Mouse (Mus musculus): ENCODE results near the gene Ppp1cc. TPM values are rescaled to one million over a fixed set of nuclear protein-coding genes. Genes with fewer than 3 reads are reported as not detected.
"Not testable (repeated sequence)": the region's sequence is repeated elsewhere in the genome, so short reads cannot be mapped to it uniquely, and the experiment has no call there.

The Ppp1cc gene
- polyA plus RNA-seq, 1 experiment from 2014 or later: 97.9 TPM

- Histone ChIP-seq H3K27ac (ENCODE audit: low read depth) (peak overlapping the region; percentile 32; the same call in 1 of the 2 replicates), H3K27me3 (ENCODE audit: insufficient read depth, low read length) (no peaks in the 10 kb centered on the region), H3K4me2 (ENCODE audit: low read depth, low read length) (no peak overlapping the region), H3K36me3 (replicated peaks; ENCODE audit: insufficient read depth, low read length) (no peaks in the 10 kb centered on the region), H3K4me1 (ENCODE audit: insufficient read depth) (no peaks in the 10 kb centered on the region), H3K9ac (replicated peaks) (no peak overlapping the region), H3K9me3 (ENCODE audit: low read length) (no peaks in the 10 kb centered on the region), H3K4me3 (ENCODE audit: low read depth, low read length) (no peak overlapping the region)
- WGBS (ENCODE audit: insufficient replicate concordance): 40% methylated on average over 7 of the region's 7 CpGs
- no peak for DNase-seq
- TF ChIP-seq CTCF (IDR thresholded peaks at IDR 0.05; ENCODE audit: low read depth) (no peak), EP300 (IDR thresholded peaks at IDR 0.05; ENCODE audit: low read depth) (no peak)
- ATAC-seq: no peak
These were observed 26.3 kb downstream of the Ppp1cc start for GRCm38 (mm10) chr5:122184283-122184806.

DNA sequence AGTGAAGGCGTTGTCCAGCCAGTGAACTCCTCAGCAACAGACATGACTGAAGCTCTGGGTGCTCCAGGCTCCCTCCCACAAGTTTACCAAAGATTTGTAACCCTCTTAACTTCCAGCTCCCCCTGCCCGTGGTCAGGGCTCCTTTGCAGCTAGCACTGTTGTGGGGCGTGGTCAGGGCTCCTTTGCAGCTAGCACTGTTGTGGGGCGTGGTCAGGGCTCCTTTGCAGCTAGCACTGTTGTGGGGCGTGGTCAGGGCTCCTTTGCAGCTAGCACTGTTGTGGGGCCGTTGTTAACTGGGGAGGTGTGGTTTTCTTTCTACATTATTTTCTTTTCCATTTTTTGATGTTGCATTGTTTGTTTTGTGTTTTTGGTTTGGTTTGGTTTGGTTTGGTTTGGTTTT lies 26.8 kb downstream of the Ppp1cc start:
- not testable (repeated sequence) for H3K9ac ChIP-seq (replicated peaks); H3K4me3 ChIP-seq (ENCODE audit: low read depth, low read length); ATAC-seq; H3K36me3 ChIP-seq (replicated peaks; ENCODE audit: insufficient read depth, low read length); H3K4me1 ChIP-seq (ENCODE audit: insufficient read depth); DNase-seq; H3K27me3 ChIP-seq (ENCODE audit: insufficient read depth, low read length); H3K4me2 ChIP-seq (ENCODE audit: low read depth, low read length); H3K9me3 ChIP-seq (ENCODE audit: low read length)
- peak overlapping the region; percentile 32; the same call in 1 of the 2 replicates for H3K27ac ChIP-seq (ENCODE audit: low read depth)
- WGBS (ENCODE audit: insufficient replicate concordance): 83% methylated on average over 6 of the region's 6 CpGs

DNA sequence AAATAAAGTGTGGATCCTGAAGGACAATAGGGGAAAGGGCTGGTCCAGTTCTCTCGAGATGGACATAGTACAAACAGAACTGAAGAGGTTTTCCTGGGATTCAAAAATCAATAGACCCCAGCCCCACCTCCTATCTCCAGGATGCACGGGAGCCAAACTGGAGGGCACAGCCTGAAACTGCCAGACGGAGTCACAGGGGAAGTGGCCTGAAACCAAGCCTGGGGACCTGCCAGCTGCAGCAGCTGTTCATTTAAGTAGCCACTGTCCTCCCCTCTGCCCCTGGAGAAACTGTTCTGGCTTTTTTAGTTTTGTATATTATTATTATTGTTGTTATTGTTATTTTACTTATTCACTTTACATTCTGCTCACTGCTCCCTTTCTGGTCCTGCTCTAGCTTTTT lies 31.0 kb downstream of the Ppp1cc start:
- Histone ChIP-seq H3K4me1 (ENCODE audit: insufficient read depth) (peaks cover 6% of the 10 kb centered on the region), H3K9me3 (ENCODE audit: low read length) (no peaks in the 10 kb centered on the region), H3K27me3 (ENCODE audit: insufficient read depth, low read length) (no peaks in the 10 kb centered on the region), H3K4me3 (ENCODE audit: low read depth, low read length) (no peak overlapping the region), H3K36me3 (replicated peaks; ENCODE audit: insufficient read depth, low read length) (no peaks in the 10 kb centered on the region), H3K9ac (replicated peaks) (no peak overlapping the region), H3K27ac (ENCODE audit: low read depth) (no peak overlapping the region), H3K4me2 (ENCODE audit: low read depth, low read length) (no peak overlapping the region)
- no peak for DNase-seq
- no peak for TF ChIP-seq EP300 (IDR thresholded peaks at IDR 0.05; ENCODE audit: low read depth)
- no peak for TF ChIP-seq CTCF (IDR thresholded peaks at IDR 0.05; ENCODE audit: low read depth)
- no peak for ATAC-seq
- 22% methylated on average over 3 of the region's 3 CpGs for WGBS (ENCODE audit: insufficient replicate concordance)

DNA sequence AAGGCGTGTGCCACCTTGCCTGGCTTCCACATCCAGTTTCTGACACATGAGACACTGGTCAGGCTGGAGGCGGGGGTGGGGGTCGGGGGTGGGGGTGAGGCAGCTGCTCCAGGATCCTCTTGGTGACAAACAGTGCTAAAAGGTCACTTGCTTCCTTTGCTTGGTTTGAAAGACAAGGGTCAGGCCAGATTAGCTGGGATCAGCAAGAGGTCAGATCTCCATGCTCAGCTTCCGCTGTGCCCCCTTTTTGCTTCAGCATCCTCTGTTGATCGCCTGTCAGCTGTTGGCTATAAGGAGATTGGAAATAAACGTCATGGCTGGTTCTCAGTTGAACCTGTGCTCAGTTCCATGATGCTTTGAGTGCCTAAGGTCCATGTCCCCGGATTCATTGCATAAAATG lies 32.4 kb downstream of the Ppp1cc start:
- H3K27me3 ChIP-seq (ENCODE audit: insufficient read depth, low read length): no peaks in the 10 kb centered on the region
- no peak for ATAC-seq
- 66% methylated on average over 7 of the region's 7 CpGs for WGBS (ENCODE audit: insufficient replicate concordance)

DNA sequence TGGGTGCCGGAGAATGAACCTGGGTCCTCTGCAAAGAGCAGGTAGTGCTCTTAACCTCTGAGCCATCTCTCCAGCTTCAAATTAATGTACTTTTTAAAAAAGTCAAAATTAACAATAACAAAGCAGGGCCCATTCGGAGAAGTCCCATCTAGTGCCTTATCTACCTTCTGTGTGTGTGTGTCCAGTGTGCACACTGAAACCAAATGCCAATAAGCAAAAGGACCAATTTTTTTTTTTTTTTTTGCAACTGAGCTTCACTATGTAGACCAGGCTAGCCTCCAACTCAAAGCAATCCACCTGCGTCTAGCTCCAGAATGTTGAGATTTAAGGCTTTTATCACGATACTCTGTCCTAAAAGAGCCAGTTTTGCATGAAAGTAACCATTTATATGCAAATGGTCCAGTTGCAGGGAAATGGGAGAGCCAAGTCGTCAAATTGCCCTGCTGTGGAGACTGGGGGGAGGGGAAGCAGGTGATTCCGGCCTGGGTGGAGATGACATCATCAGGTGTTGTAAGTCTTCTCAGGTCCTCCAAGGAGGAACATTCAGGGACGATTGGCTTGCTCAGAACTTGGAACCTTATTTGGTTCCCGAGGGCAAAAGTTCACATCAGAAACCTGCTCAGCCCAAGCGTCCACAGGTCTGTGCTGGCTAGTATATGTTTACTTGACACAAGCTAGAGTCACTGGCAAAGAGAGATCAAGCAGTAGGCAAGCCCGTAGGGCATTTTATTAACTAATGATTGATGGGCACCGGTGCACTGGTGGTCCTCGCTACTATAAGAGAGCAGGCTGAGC lies 33.4 kb downstream of the Ppp1cc start:
- 65% methylated on average over 12 of the region's 12 CpGs for WGBS (ENCODE audit: insufficient replicate concordance)
- H3K36me3 ChIP-seq (replicated peaks; ENCODE audit: insufficient read depth, low read length): no peaks in the 10 kb centered on the region
- H3K9ac ChIP-seq (replicated peaks): no peak overlapping the region
- peaks cover 6% of the 10 kb centered on the region for H3K4me1 ChIP-seq (ENCODE audit: insufficient read depth)
- TF ChIP-seq EP300 (IDR thresholded peaks at IDR 0.05; ENCODE audit: low read depth) (no peak), CTCF (IDR thresholded peaks at IDR 0.05; ENCODE audit: low read depth) (no peak)
- H3K27me3 ChIP-seq (ENCODE audit: insufficient read depth, low read length): no peaks in the 10 kb centered on the region
- no peaks in the 10 kb centered on the region for H3K9me3 ChIP-seq (ENCODE audit: low read length)
- ATAC-seq (no peak), DNase-seq (no peak)
- H3K27ac ChIP-seq (ENCODE audit: low read depth): no peak overlapping the region; the same call in 1 of the 2 replicates
- no peak overlapping the region for H3K4me2 ChIP-seq (ENCODE audit: low read depth, low read length)
- no peak overlapping the region for H3K4me3 ChIP-seq (ENCODE audit: low read depth, low read length)

More for the DNA sequence above, 32.4 kb downstream of the Ppp1cc start:
- Histone ChIP-seq H3K27ac (ENCODE audit: low read depth) (no peak overlapping the region), H3K9ac (replicated peaks) (no peak overlapping the region), H3K4me2 (ENCODE audit: low read depth, low read length) (no peak overlapping the region), H3K9me3 (ENCODE audit: low read length) (no peaks in the 10 kb centered on the region), H3K4me1 (ENCODE audit: insufficient read depth) (peaks cover 6% of the 10 kb centered on the region), H3K4me3 (ENCODE audit: low read depth, low read length) (no peak overlapping the region), H3K36me3 (replicated peaks; ENCODE audit: insufficient read depth, low read length) (no peaks in the 10 kb centered on the region)
- no peak for DNase-seq
- TF ChIP-seq CTCF (IDR thresholded peaks at IDR 0.05; ENCODE audit: low read depth) (no peak), EP300 (IDR thresholded peaks at IDR 0.05; ENCODE audit: low read depth) (no peak)

GRCm38 (mm10) chr5:122192347-122192746 lies 34.3 kb downstream of the Ppp1cc start:
- H3K27ac ChIP-seq (ENCODE audit: low read depth): peak overlapping the region; percentile 71
- no peak overlapping the region for H3K4me2 ChIP-seq (ENCODE audit: low read depth, low read length)
- H3K4me3 ChIP-seq (ENCODE audit: low read depth, low read length): no peak overlapping the region
- ATAC-seq (peak; percentile 48), DNase-seq (no peak)
- peaks cover 6% of the 10 kb centered on the region for H3K4me1 ChIP-seq (ENCODE audit: insufficient read depth)
- WGBS (ENCODE audit: insufficient replicate concordance): 41% methylated on average over 3 of the region's 4 CpGs
- no peaks in the 10 kb centered on the region for H3K27me3 ChIP-seq (ENCODE audit: insufficient read depth, low read length)
- TF ChIP-seq CTCF (IDR thresholded peaks at IDR 0.05; ENCODE audit: low read depth) (peak; percentile 46), EP300 (IDR thresholded peaks at IDR 0.05; ENCODE audit: low read depth) (no peak)
- no peaks in the 10 kb centered on the region for H3K36me3 ChIP-seq (replicated peaks; ENCODE audit: insufficient read depth, low read length)
- no peaks in the 10 kb centered on the region for H3K9me3 ChIP-seq (ENCODE audit: low read length)
- no peak overlapping the region for H3K9ac ChIP-seq (replicated peaks)
